Mouse (Mus musculus) kidney, adult 11 months (tissue): ENCODE measurements at regions not wholly inside any gene's neighbourhood (a gene's known extent, or its start where the extent isn't known, plus 50 kb on each side); places are given as distances from the start of the nearest gene placed in this dataset.

Source experiments
- DNase-seq: peaks from one replicate; pipeline ENCODE4 v3.0.0; 2022

GRCm38 (mm10) chr7:129050675-129051074 is 206.2 kb upstream of the Plpp4 start:
- DNase-seq = no peak

- no peak for DNase-seq
These were observed 189.9 kb upstream of the Plpp4 start for GRCm38 (mm10) chr7:129066891-129067290.

- DNase-seq = no peak
These were observed 188.7 kb upstream of the Plpp4 start for GRCm38 (mm10) chr7:129068137-129068536.

GRCm38 (mm10) chr7:129079786-129080185 is 177.0 kb upstream of the Plpp4 start:
- no peak for DNase-seq

GRCm38 (mm10) chr7:129091441-129091840 is 165.4 kb upstream of the Plpp4 start:
- DNase-seq = no peak

- no peak for DNase-seq
These were observed 160.3 kb upstream of the Plpp4 start for GRCm38 (mm10) chr7:129096374-129097069.

GRCm38 (mm10) chr7:129102437-129102836 is 154.4 kb upstream of the Plpp4 start:
- no peak for DNase-seq

- no peak for DNase-seq
These were observed 122.7 kb upstream of the Plpp4 start for GRCm38 (mm10) chr7:129134176-129134575.

- DNase-seq = no peak
These were observed 122.1 kb upstream of the Plpp4 start for GRCm38 (mm10) chr7:129134661-129135215.

GRCm38 (mm10) chr7:129137303-129137990 is 119.4 kb upstream of the Plpp4 start:
- DNase-seq = no peak

GRCm38 (mm10) chr7:129141942-129142598 is 114.8 kb upstream of the Plpp4 start:
- no peak for DNase-seq

- no peak for DNase-seq
These were observed 114.3 kb upstream of the Plpp4 start for GRCm38 (mm10) chr7:129142599-129142949.

GRCm38 (mm10) chr7:129155577-129155976 is 101.3 kb upstream of the Plpp4 start:
- DNase-seq = no peak

- no peak for DNase-seq
These were observed 86.9 kb upstream of the Plpp4 start for GRCm38 (mm10) chr7:129169971-129170370.

GRCm38 (mm10) chr7:129190933-129191332 is 65.9 kb upstream of the Plpp4 start:
- DNase-seq = no peak

GRCm38 (mm10) chr7:129207029-129207428 is 49.8 kb upstream of the Plpp4 start:
- DNase-seq = no peak
